Mouse (Mus musculus) liver, postnatal 0 days (tissue): Measurements from ENCODE around the gene Map4k5. TPM values are rescaled to one million over a fixed set of nuclear protein-coding genes. Genes with fewer than 3 reads are reported as not detected.
A peak's percentile ranks its signal among the peaks of the same experiment; 100 is the strongest.

Experiments used
- ATAC-seq: fragments of 200-750 bp; cut with Nextera tagmentation; 2 replicates; pipeline ENCODE4 v1.8.0; 2017; ENCODE audit warnings: mild to moderate bottlenecking, moderate library complexity
- DNase-seq: peaks from one replicate; pipeline ENCODE4 v3.0.0-alpha.2; 2016
- H3K27ac ChIP-seq: fragments of 300-500 bp; sonication (generic); 2 replicates; pipeline ENCODE4 v1.5.1; 2014; ENCODE audit warnings: antibody characterized with exemption, moderate library complexity, mild to moderate bottlenecking, low read depth
- H3K27me3 ChIP-seq: fragments of 300-500 bp; sonication (generic); 2 replicates; pipeline ENCODE4 v1.6.1; 2014; ENCODE audit warnings: low read length, control low read depth, mixed read lengths; ENCODE audit not compliant: insufficient read depth
- H3K36me3 ChIP-seq: fragments of 300-500 bp; sonication (generic); replicated peaks from 2 replicates; pipeline ENCODE4 v1.6.1; 2014; ENCODE audit warnings: mild to moderate bottlenecking, control low read depth, low read length, moderate library complexity, mixed read lengths; ENCODE audit not compliant: insufficient read depth
- H3K4me1 ChIP-seq: fragments of 300-500 bp; sonication (generic); 2 replicates; pipeline ENCODE4 v1.6.1; 2014; ENCODE audit warnings: antibody characterized with exemption, mild to moderate bottlenecking, control low read depth; ENCODE audit not compliant: insufficient read depth
- H3K4me2 ChIP-seq: fragments of 300-500 bp; sonication (generic); 2 replicates; pipeline ENCODE4 v1.6.1; 2014; ENCODE audit warnings: low read depth, mild to moderate bottlenecking, low read length, moderate library complexity, mixed read lengths
- H3K4me3 ChIP-seq: fragments of 300-500 bp; sonication (generic); 2 replicates; pipeline ENCODE4 v1.5.1; 2014; ENCODE audit warnings: low read depth, low read length
- H3K9ac ChIP-seq: fragments of 300-500 bp; sonication (generic); replicated peaks from 2 replicates; pipeline ENCODE4 v1.6.1; 2014; ENCODE audit warnings: mild to moderate bottlenecking, moderate library complexity
- H3K9me3 ChIP-seq: fragments of 300-500 bp; sonication (generic); 2 replicates; pipeline ENCODE4 v1.6.1; 2016; ENCODE audit warnings: mild to moderate bottlenecking, control low read depth, low read length, mixed read lengths
- CTCF ChIP-seq: sonication (generic); IDR thresholded peaks from 2 replicates; pipeline ENCODE4 v1.5.1; 2016; ENCODE audit warnings: antibody characterized with exemption, low read depth
- EP300 ChIP-seq: IDR thresholded peaks from 2 replicates; pipeline ENCODE4 v1.6.1; 2016; ENCODE audit warnings: antibody characterized with exemption, low read depth, mild to moderate bottlenecking
- WGBS: fragments of 180-500 bp; shearing (Covaris S2); extraction: QIAGEN DNeasy Blood & Tissue Kit; methylation state at CpG from one replicate; pipeline ENCODE4 v1.1.7; 2014; ENCODE audit not compliant: insufficient replicate concordance; 5-methylcytosine and 5-hydroxymethylcytosine counted together
- polyA plus RNA-seq: library from polyadenylated mRNA; unstranded; fragments of >200 nt; fragmentation: Nextera tagmentation; extraction: Ambion mirVana; gene quantifications from 2 replicates; pipeline ENCODE4 v1.2.1, GENCODE M21; 2015

The Map4k5 gene
- 11.7 and 11.8 TPM in 2 replicates for polyA plus RNA-seq

DNA sequence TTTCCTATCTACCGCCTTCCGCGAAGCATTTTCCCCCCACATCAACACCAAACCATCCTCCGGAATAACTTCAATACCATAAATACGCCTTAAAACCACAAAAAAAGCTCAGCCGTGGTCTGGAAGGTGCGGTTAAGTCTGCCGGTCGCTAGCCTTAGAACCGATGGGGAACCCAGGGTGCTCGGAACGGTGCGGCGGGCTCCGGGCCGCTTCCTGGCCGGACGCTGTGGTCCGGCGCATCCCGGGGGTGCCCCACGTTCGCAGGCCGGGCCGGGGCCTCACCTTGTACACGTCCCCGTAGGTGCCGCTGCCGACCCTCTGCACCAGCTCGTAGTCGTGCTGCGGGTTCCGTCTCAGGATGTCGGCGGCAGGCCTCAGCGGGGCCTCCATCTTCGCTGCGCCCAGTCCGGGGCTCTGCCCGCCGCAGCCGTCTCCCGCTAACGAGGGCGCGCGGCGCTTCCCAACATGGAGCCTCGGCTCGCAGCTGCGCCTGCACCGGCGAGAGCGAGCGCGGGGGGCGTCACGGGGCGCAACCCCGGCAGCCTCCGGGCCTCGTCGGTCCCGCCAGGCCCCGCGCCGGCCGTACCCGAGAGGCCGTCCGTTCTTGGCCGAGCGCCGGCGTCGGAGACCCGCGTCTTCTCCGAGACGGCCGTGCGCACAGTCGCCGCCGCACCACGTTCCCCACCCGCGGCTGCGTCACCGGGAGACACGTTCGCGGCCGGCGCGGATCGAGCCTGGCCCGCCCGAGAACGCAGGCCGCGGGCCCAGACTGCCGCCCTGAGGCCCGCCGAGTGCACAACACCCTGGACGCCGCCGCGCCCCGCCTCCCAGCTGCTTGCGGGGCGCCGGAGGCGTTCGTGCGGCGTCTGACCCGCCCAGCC, at the start of gene Map4k5, which contains the start of gene Atl1:
TSS of gene Map4k5 (minus strand) at position 830 of the 881 bp plus-strand sequence.
TSS of gene Atl1 (plus strand) at position 244 of the 881 bp plus-strand sequence.
- Histone ChIP-seq H3K4me1 (peaks cover 30% of the 10 kb centered on the region), H3K4me2 (peak within 1 kb of the TSS; percentile 91), H3K27ac (peak within 1 kb of the TSS; percentile 94), H3K4me3 (peak within 1 kb of the TSS; percentile 82), H3K27me3 (no peaks in the 10 kb centered on the region), H3K9ac (peak within 1 kb of the TSS; percentile 95), H3K36me3 (peaks cover 5% of the 10 kb centered on the region; the same call in 1 of the 2 replicates), H3K9me3 (no peaks in the 10 kb centered on the region)
- TF ChIP-seq CTCF (peak; percentile 82), EP300 (no peak)
- under 1% methylated on average over 92 of the region's 118 CpGs for WGBS
- DNase-seq, result peak; percentile 93
- ATAC-seq, result peak; percentile 97

DNA sequence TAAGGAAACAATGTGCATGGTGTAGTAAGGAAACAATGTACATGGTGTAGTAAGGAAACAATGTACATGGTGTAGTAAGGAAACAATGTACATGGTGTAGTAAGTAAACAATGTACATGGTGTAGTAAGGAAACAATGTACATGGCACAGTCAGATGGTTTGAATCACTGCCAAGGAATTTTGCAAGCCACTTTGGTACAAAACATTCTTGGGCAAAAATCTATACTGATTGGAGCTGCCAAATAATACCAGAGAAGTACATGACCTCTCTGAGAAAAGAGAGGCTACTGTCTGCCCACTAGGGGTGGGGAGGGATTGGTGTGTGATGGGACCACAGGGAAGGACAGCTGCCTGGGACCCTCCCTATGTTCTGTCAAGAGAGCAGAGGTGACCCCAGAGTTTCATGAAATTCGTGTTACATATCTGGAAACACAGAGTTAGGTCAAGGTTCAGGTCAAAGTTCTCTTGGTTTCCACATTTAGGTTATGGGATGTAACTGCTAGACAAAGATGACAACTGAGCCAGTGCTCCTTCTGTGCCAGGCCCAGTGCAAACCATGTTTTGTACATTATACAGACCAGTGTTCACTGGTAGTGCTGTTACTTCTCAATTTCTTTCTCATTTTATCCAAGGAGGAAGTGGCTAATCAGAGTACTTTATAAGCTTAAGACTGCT, 48.8 kb upstream of the Map4k5 start:
- no peak for DNase-seq
- WGBS, result 41% methylated on average over 1 of the region's 1 CpGs
- peak; percentile 76 for ATAC-seq
- Histone ChIP-seq H3K9ac (no peak overlapping the region), H3K27me3 (no peaks in the 10 kb centered on the region), H3K27ac (peak overlapping the region; percentile 69), H3K36me3 (no peaks in the 10 kb centered on the region), H3K4me2 (no peak overlapping the region), H3K4me3 (no peak overlapping the region), H3K9me3 (no peaks in the 10 kb centered on the region), H3K4me1 (peaks cover 10% of the 10 kb centered on the region; the same call in 1 of the 2 replicates)
- peak; percentile 9; the same call in 1 of the 2 replicates for TF ChIP-seq CTCF
- peak; percentile 52; the same call in 1 of the 2 replicates for TF ChIP-seq EP300

DNA sequence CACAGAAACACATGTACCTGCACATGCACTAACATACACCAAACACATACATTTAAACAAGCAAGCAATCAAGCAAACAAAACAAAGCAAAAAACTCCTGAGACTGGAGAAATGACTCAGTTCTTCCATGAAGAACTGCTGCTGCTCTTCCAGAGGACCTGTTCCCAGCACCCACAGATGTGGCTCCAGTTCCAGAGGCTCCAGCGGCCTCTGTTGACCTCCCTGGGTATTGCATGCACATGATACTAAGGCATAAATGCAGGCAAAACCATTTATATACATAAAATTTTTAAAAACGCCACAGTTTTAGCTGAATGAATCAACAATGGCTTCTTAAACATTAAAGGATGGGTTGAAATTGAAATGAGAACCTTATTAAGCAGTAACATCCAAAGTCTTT, 46.3 kb upstream of the Map4k5 start:
- TF ChIP-seq EP300 (no peak), CTCF (peak; percentile 35)
- no peak overlapping the region for H3K4me3 ChIP-seq
- H3K9me3 ChIP-seq, result no peaks in the 10 kb centered on the region
- ATAC-seq (no peak), DNase-seq (no peak)
- H3K27ac ChIP-seq, result no peak overlapping the region
- H3K36me3 ChIP-seq, result no peaks in the 10 kb centered on the region
- 65% methylated on average over 2 of the region's 2 CpGs for WGBS
- H3K4me1 ChIP-seq, result 0 out of 2 replicates have a peak, but pooled peaks cover 4% of the 10 kb centered on the region
- no peaks in the 10 kb centered on the region for H3K27me3 ChIP-seq
- H3K4me2 ChIP-seq, result no peak overlapping the region
- no peak overlapping the region for H3K9ac ChIP-seq

DNA sequence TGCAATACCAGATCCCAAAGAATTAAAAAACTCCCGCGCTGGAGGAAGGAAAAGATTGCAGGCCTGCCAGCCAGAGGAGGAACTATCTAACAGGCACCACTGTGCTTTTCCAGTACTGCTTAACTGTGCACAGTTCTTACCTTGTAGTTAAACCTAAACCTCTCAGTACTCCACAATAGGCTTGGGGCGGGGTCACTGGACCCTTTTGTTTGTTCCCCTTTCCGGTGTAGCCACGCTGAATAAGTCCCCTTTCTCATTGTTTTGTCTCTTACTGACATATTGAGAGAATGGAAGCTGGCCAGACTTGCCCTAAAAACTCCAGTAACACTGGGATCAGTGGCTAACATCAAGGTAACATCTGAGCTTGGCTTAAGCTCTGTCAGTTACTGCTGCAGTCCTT, 44.7 kb upstream of the Map4k5 start:
- no peak overlapping the region for H3K9ac ChIP-seq
- H3K36me3 ChIP-seq, result no peaks in the 10 kb centered on the region
- H3K4me1 ChIP-seq, result 0 out of 2 replicates have a peak, but pooled peaks cover 4% of the 10 kb centered on the region
- H3K27ac ChIP-seq, result no peak overlapping the region
- no peak overlapping the region for H3K4me3 ChIP-seq
- TF ChIP-seq EP300, result no peak
- no peak for TF ChIP-seq CTCF
- DNase-seq, result no peak
- no peak for ATAC-seq
- no peaks in the 10 kb centered on the region for H3K9me3 ChIP-seq
- WGBS, result 67% methylated on average over 5 of the region's 5 CpGs
- H3K27me3 ChIP-seq, result no peaks in the 10 kb centered on the region
- H3K4me2 ChIP-seq, result no peak overlapping the region

DNA sequence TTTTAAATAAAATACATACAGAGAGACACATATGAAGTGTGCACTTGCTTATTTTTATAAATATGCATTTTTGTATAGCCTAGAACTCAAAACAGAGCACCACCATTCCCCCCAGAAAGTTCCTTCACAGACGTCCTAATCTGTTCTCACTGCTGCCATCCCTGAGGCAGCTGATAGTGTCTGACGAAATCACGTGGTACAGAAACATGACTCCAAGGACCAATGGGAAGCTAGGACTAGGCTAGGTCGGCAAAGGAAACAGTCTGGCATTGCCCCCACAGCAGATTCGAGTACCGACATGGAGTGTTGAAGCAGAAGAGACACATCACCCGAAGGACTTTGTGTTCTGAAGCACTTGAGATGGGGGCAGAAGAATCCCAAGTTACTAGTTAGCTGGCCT, 33.7 kb upstream of the Map4k5 start:
- Histone ChIP-seq H3K4me1 (peaks cover 5% of the 10 kb centered on the region), H3K27ac (no peak overlapping the region), H3K36me3 (no peaks in the 10 kb centered on the region), H3K4me3 (no peak overlapping the region), H3K27me3 (no peaks in the 10 kb centered on the region), H3K9ac (no peak overlapping the region), H3K4me2 (no peak overlapping the region), H3K9me3 (no peaks in the 10 kb centered on the region)
- no peak for TF ChIP-seq CTCF
- TF ChIP-seq EP300, result no peak
- ATAC-seq (peak; percentile 61), DNase-seq (no peak)
- WGBS, result 47% methylated on average over 7 of the region's 7 CpGs

DNA sequence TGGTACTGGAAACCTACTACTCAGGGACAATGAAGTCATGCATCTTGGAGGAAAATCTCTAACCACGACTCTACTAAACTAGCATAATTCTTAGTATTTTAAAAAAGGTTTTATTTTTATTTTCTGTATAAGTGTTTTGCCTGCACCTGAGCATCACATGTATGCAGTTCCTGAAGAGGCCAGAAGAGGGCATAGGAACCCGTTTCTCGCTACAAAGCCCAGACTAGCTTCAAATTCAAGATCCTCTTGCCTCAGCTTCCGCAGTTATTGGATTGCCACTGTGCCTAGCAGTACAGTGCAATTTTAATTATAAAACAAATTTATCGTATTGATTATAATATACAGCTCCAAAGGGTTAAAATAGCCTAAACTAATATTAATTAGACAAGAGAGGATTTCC, 31.0 kb upstream of the Map4k5 start:
- Histone ChIP-seq H3K36me3 (no peaks in the 10 kb centered on the region), H3K27ac (no peak overlapping the region), H3K9me3 (no peaks in the 10 kb centered on the region), H3K4me3 (no peak overlapping the region), H3K4me1 (peaks cover 5% of the 10 kb centered on the region), H3K27me3 (no peaks in the 10 kb centered on the region), H3K4me2 (no peak overlapping the region), H3K9ac (no peak overlapping the region)
- ATAC-seq, result peak; percentile 60
- peak; percentile 70 for DNase-seq
- 16% methylated on average over 5 of the region's 5 CpGs for WGBS
- TF ChIP-seq CTCF (peak; percentile 85), EP300 (no peak)
